Mouse (Mus musculus): ENCODE measurements around the gene C6. TPM values are rescaled to one million over a fixed set of nuclear protein-coding genes. Genes with fewer than 3 reads are reported as not detected.

The C6 gene
- not detected for total RNA-seq (2023)

GRCm38 (mm10) chr15:4726830-4727310 lies at the start of gene C6:
Gene C6 (plus strand): TSS chr15:4727175.

Other genes starting within 250 kb of the C6 start
- gene Mroh2b, start 171.6 kb downstream of the C6 start, total RNA-seq (2023), result not detected